Mouse (Mus musculus) kidney, embryonic 16.5 days (tissue): ENCODE measurements at regions not wholly inside any gene's neighbourhood (a gene's known extent, or its start where the extent isn't known, plus 50 kb on each side); places are given as distances from the start of the nearest gene placed in this dataset.

Experiments
- ATAC-seq: fragments of 200-750 bp; cut with Nextera tagmentation; 2 replicates; pipeline ENCODE4 v1.8.0; 2017; ENCODE audit warnings: moderate TSS enrichment; ENCODE audit not compliant: low FRiP score, low TSS enrichment
- H3K27ac ChIP-seq: fragments of 300-500 bp; sonication (generic); 2 replicates; pipeline ENCODE4 v1.5.1; 2014; ENCODE audit warnings: low read length
- H3K27me3 ChIP-seq: fragments of 300-500 bp; sonication (generic); 2 replicates; pipeline ENCODE4 v1.6.1; 2014; ENCODE audit warnings: low read length, control low read depth, mixed read lengths; ENCODE audit not compliant: insufficient read depth
- H3K36me3 ChIP-seq: fragments of 300-500 bp; sonication (generic); 2 replicates; pipeline ENCODE4 v1.6.1; 2014; ENCODE audit warnings: low read length, control low read depth, mixed read lengths; ENCODE audit not compliant: insufficient read depth
- H3K4me1 ChIP-seq: fragments of 300-500 bp; sonication (generic); 2 replicates; pipeline ENCODE4 v1.6.1; 2014; ENCODE audit warnings: low read length, control low read depth, mixed read lengths; ENCODE audit not compliant: insufficient read depth
- H3K4me2 ChIP-seq: fragments of 300-500 bp; sonication (generic); replicated peaks from 2 replicates; pipeline ENCODE4 v1.6.1; 2014; ENCODE audit warnings: low read depth, low read length
- H3K4me3 ChIP-seq: fragments of 300-500 bp; sonication (generic); 2 replicates; pipeline ENCODE4 v1.5.1; 2014; ENCODE audit warnings: mild to moderate bottlenecking, low read length
- H3K9ac ChIP-seq: fragments of 300-500 bp; sonication (generic); replicated peaks from 2 replicates; pipeline ENCODE4 v1.6.1; 2014; ENCODE audit warnings: low read length
- H3K9me3 ChIP-seq: fragments of 300-500 bp; sonication (generic); 2 replicates; pipeline ENCODE4 v1.6.1; 2016; ENCODE audit warnings: low read length, control low read depth
- WGBS: fragments of 180-500 bp; shearing (Covaris S2); extraction: QIAGEN DNeasy Blood & Tissue Kit; methylation state at CpG from one replicate; pipeline ENCODE4 v1.1.7; 2014; 5-methylcytosine and 5-hydroxymethylcytosine counted together

GRCm38 (mm10) chr8:34596593-34596992 lies 485.1 kb upstream of the Gm10131 start:
- ATAC-seq: no peak
- 49% methylated on average over 5 of the region's 5 CpGs for WGBS

DNA sequence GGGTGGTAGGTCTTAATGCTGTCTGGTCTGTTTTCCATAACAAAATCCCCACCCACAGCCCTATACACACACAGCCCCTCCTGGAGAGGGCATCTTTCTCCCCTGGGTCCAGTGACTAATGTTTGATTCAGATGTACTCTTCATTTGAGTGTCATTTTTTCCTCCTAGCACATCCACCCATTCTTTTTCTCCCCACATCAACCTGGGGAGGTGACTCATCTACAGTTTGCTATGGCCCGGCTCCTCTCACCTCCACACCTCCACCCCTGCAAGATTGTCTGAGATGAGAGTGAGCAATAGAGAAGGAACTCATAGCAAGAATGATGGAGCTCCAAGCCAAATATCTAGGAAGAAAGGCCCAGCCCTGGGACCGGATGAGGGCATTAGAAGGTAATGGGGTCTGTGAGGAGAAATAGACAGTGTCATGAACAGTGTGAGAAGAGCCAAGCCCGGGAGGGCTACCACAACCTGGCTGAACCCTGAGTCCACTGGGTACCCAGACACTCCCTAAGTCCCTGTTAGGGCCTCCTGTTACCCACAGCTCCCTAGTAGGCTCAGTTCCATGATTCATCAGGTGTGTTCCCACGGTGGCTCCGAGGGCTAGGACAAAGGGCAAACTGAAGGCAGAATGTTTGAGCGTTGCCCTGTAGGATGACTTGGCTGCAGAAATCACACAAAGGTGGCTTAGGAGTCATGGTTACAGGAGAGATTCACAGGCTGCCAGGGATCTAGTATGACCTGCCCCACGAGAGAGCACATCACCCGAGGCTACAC lies 479.6 kb upstream of the Gm10131 start:
- H3K4me1 ChIP-seq: no peaks in the 10 kb centered on the region
- no peak overlapping the region for H3K27ac ChIP-seq
- no peaks in the 10 kb centered on the region for H3K36me3 ChIP-seq
- no peaks in the 10 kb centered on the region for H3K27me3 ChIP-seq
- no peak overlapping the region for H3K4me3 ChIP-seq
- WGBS: 91% methylated on average over 8 of the region's 8 CpGs
- H3K9me3 ChIP-seq: no peaks in the 10 kb centered on the region
- ATAC-seq: no peak
- H3K4me2 ChIP-seq: no peak overlapping the region
- no peak overlapping the region for H3K9ac ChIP-seq

More at GRCm38 (mm10) chr8:34596593-34596992, 485.1 kb upstream of the Gm10131 start:
- Histone ChIP-seq H3K36me3 (no peaks in the 10 kb centered on the region), H3K4me2 (no peak overlapping the region), H3K9me3 (no peaks in the 10 kb centered on the region), H3K27me3 (no peaks in the 10 kb centered on the region), H3K4me1 (no peaks in the 10 kb centered on the region), H3K27ac (no peak overlapping the region), H3K9ac (no peak overlapping the region), H3K4me3 (no peak overlapping the region)

GRCm38 (mm10) chr8:34578043-34578442 lies 466.5 kb upstream of the Gm10131 start:
- Histone ChIP-seq H3K4me1 (peaks cover 5% of the 10 kb centered on the region; the same call in 1 of the 2 replicates), H3K9ac (no peak overlapping the region), H3K4me2 (no peak overlapping the region), H3K9me3 (no peaks in the 10 kb centered on the region), H3K27me3 (no peaks in the 10 kb centered on the region), H3K36me3 (no peaks in the 10 kb centered on the region), H3K4me3 (no peak overlapping the region), H3K27ac (no peak overlapping the region)
- WGBS: 33% methylated on average over 4 of the region's 4 CpGs
- 0 out of 2 replicates have a peak, but pooled peaks have one; percentile 54 for ATAC-seq

- H3K9ac ChIP-seq: no peak overlapping the region
- no peak overlapping the region for H3K4me2 ChIP-seq
- no peaks in the 10 kb centered on the region for H3K36me3 ChIP-seq
- peaks cover 5% of the 10 kb centered on the region; the same call in 1 of the 2 replicates for H3K4me1 ChIP-seq
- H3K9me3 ChIP-seq: no peaks in the 10 kb centered on the region
- no peak for ATAC-seq
- no peaks in the 10 kb centered on the region for H3K27me3 ChIP-seq
- H3K4me3 ChIP-seq: no peak overlapping the region
- no peak overlapping the region for H3K27ac ChIP-seq
- WGBS: 70% methylated on average over 3 of the region's 3 CpGs
Observed at GRCm38 (mm10) chr8:34574009-34574408, 462.5 kb upstream of the Gm10131 start.

- no peaks in the 10 kb centered on the region for H3K36me3 ChIP-seq
- H3K4me1 ChIP-seq: peaks cover 5% of the 10 kb centered on the region; the same call in 1 of the 2 replicates
- no peak overlapping the region for H3K4me3 ChIP-seq
- H3K4me2 ChIP-seq: no peak overlapping the region
- WGBS: 30% methylated on average over 9 of the region's 9 CpGs
- H3K27me3 ChIP-seq: no peaks in the 10 kb centered on the region
- no peak overlapping the region for H3K9ac ChIP-seq
- H3K9me3 ChIP-seq: no peaks in the 10 kb centered on the region
- peak; percentile 69 for ATAC-seq
- H3K27ac ChIP-seq: peak overlapping the region; percentile 80
Observed at GRCm38 (mm10) chr8:34573007-34573881, 461.7 kb upstream of the Gm10131 start.

DNA sequence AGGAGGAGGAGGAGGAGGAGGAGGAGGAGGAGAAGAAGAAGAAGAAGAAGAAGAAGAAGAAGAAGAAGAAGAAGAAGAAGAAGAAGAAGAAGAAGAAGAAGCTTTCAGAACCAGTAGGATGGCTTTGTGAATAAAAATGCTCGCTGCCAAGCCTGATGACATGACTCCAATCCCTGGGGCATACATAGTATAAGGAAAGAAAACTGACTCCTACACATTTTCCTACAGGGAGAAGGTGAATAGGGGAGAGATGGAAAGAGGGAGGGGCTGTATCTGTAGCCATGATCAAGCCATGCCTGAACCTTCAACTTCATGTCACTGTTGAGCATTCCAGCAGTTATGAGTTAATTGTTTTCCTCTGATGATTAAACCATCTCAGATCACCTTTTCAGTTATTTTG lies 460.2 kb upstream of the Gm10131 start:
- Histone ChIP-seq H3K27me3 (no peaks in the 10 kb centered on the region), H3K36me3 (no peaks in the 10 kb centered on the region), H3K4me1 (peaks cover 5% of the 10 kb centered on the region; the same call in 1 of the 2 replicates), H3K9ac (no peak overlapping the region), H3K4me3 (no peak overlapping the region), H3K9me3 (no peaks in the 10 kb centered on the region), H3K27ac (no peak overlapping the region), H3K4me2 (no peak overlapping the region)
- 92% methylated on average over 1 of the region's 1 CpGs for WGBS
- no peak for ATAC-seq

DNA sequence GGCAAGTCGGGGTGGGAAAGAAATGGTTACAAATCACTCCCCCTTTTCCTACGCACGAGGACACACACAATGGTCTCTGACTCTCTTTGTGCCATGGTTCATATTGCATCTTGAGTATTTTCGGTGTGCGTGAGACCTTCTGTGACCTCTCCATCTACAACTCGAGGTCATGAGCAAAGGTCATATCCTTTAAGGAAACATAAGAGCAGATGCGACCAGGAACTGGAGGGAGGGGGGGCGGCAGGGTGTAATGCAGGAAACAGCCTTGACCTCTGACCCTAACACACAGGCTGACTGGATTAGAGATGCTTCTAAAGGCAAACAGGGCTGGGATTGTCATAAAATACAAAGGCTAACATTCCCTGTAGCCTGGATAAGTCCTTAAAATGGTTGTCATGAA lies 450.7 kb upstream of the Gm10131 start:
- WGBS: 24% methylated on average over 8 of the region's 8 CpGs
- ATAC-seq: no peak
- Histone ChIP-seq H3K4me1 (peaks cover 5% of the 10 kb centered on the region; the same call in 1 of the 2 replicates), H3K9ac (no peak overlapping the region), H3K9me3 (peaks cover 7% of the 10 kb centered on the region), H3K4me2 (no peak overlapping the region), H3K36me3 (no peaks in the 10 kb centered on the region), H3K4me3 (no peak overlapping the region), H3K27ac (no peak overlapping the region), H3K27me3 (no peaks in the 10 kb centered on the region)

- Histone ChIP-seq H3K27ac (no peak overlapping the region), H3K27me3 (no peaks in the 10 kb centered on the region), H3K9ac (no peak overlapping the region), H3K36me3 (no peaks in the 10 kb centered on the region), H3K4me3 (no peak overlapping the region), H3K4me1 (peaks cover 11% of the 10 kb centered on the region; the same call in 1 of the 2 replicates), H3K4me2 (no peak overlapping the region), H3K9me3 (no peaks in the 10 kb centered on the region)
- ATAC-seq: no peak
- WGBS: 70% methylated on average over 5 of the region's 5 CpGs
Observed at GRCm38 (mm10) chr8:34549786-34550185, 438.2 kb upstream of the Gm10131 start.

DNA sequence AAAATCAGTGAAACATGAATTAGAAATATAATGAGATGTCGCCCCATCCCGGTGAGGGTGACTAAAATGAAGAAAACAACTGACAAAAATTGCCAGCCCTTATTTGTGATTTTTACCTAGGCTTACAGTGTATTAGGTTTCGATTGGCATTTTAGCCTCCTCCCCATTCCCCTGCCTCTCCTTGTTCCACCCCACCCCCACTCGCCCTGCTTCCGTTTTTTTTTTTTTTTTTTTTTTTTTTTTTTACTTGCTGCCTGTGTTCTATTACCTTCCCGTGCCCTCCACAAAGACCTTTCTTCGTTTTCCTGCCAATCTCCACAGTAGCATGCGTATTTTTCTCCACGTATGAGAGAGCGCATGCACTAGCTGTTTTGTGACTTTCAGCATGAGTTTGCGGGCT lies 435.3 kb upstream of the Gm10131 start:
- Histone ChIP-seq H3K27ac (no peak overlapping the region), H3K4me3 (peak overlapping the region; percentile 26), H3K4me1 (0 out of 2 replicates have a peak, but pooled peaks cover 4% of the 10 kb centered on the region), H3K4me2 (peak overlapping the region; percentile 48), H3K36me3 (no peaks in the 10 kb centered on the region), H3K9me3 (no peaks in the 10 kb centered on the region), H3K27me3 (no peaks in the 10 kb centered on the region), H3K9ac (no peak overlapping the region)
- WGBS: 13% methylated on average over 11 of the region's 11 CpGs
- ATAC-seq: no peak
